Mouse (Mus musculus) kidney, embryonic 15.5 days (tissue): ENCODE results near the gene Espn. TPM values are rescaled to one million over a fixed set of nuclear protein-coding genes. Genes with fewer than 3 reads are reported as not detected.

Experiments used
- ATAC-seq: fragments of 200-750 bp; cut with Nextera tagmentation; replicated peaks from 2 replicates; pipeline ENCODE4 v1.8.0; 2017; ENCODE audit warnings: moderate TSS enrichment; ENCODE audit not compliant: low FRiP score
- H3K27ac ChIP-seq: fragments of 300-500 bp; sonication (generic); 2 replicates; pipeline ENCODE4 v1.5.1; 2015; ENCODE audit warnings: mild to moderate bottlenecking, inconsistent platforms
- H3K27me3 ChIP-seq: fragments of 300-500 bp; sonication (generic); 2 replicates; pipeline ENCODE4 v1.6.1; 2015; ENCODE audit warnings: inconsistent platforms
- H3K36me3 ChIP-seq: fragments of 300-500 bp; sonication (generic); 2 replicates; pipeline ENCODE4 v1.6.1; 2015; ENCODE audit warnings: inconsistent platforms
- H3K4me1 ChIP-seq: fragments of 300-500 bp; sonication (generic); 2 replicates; pipeline ENCODE4 v1.6.1; 2015; ENCODE audit warnings: inconsistent platforms
- H3K4me2 ChIP-seq: fragments of 300-500 bp; sonication (generic); 2 replicates; pipeline ENCODE4 v1.6.1; 2015; ENCODE audit warnings: moderate library complexity, mild to moderate bottlenecking, inconsistent platforms
- H3K4me3 ChIP-seq: fragments of 300-500 bp; sonication (generic); replicated peaks from 2 replicates; pipeline ENCODE4 v1.5.1; 2015; ENCODE audit warnings: mild to moderate bottlenecking, inconsistent platforms
- H3K9ac ChIP-seq: fragments of 300-500 bp; sonication (generic); 2 replicates; pipeline ENCODE4 v1.6.1; 2015; ENCODE audit warnings: mild to moderate bottlenecking, inconsistent platforms
- H3K9me3 ChIP-seq: fragments of 300-500 bp; sonication (generic); replicated peaks from 2 replicates; pipeline ENCODE4 v1.6.1; 2016; ENCODE audit warnings: inconsistent platforms
- WGBS: fragments of 180-500 bp; shearing (Covaris S2); methylation state at CpG from one replicate; pipeline ENCODE4 v1.1.7; 2015; ENCODE audit warnings: mixed read lengths; 5-methylcytosine and 5-hydroxymethylcytosine counted together
- polyA plus RNA-seq: library from polyadenylated mRNA; unstranded; fragments of >200 nt; fragmentation: Nextera tagmentation; extraction: Ambion mirVana; gene quantifications from 2 replicates; pipeline ENCODE4 v1.2.1, GENCODE M21; 2015

Gene Espn
- polyA plus RNA-seq, 1 experiment from 2014 or later: 25.5 TPM

- ATAC-seq: peak; percentile 44; the same call in 1 of the 2 replicates
- H3K9ac ChIP-seq: 0 out of 2 replicates have a peak within 1 kb of the TSS, but pooled peaks have one; percentile 27
- peak within 1 kb of the TSS; percentile 57 for H3K4me2 ChIP-seq
- H3K36me3 ChIP-seq: peaks cover 41% of the 10 kb centered on the region
- no peak within 1 kb of the TSS for H3K27ac ChIP-seq
- peak within 1 kb of the TSS; percentile 23 for H3K4me3 ChIP-seq
- H3K9me3 ChIP-seq: no peaks in the 10 kb centered on the region
- H3K4me1 ChIP-seq: peaks cover 61% of the 10 kb centered on the region
- peaks cover 64% of the 10 kb centered on the region for H3K27me3 ChIP-seq
- WGBS: 3% methylated on average over 30 of the region's 30 CpGs
These were observed 36.1 kb downstream of the Espn start, which contains the start of gene Tnfrsf25 for GRCm38 (mm10) chr4:152115921-152116612. Tnfrsf25 (plus strand) TSS chr4:152115934.

- H3K4me1 ChIP-seq: peaks cover 43% of the 10 kb centered on the region
- no peak overlapping the region for H3K27ac ChIP-seq
- H3K4me3 ChIP-seq: no peak overlapping the region
- H3K36me3 ChIP-seq: peaks cover 60% of the 10 kb centered on the region
- ATAC-seq: no peak
- H3K4me2 ChIP-seq: no peak overlapping the region
- WGBS: 74% methylated on average over 16 of the region's 16 CpGs
- H3K27me3 ChIP-seq: peaks cover 44% of the 10 kb centered on the region
- no peaks in the 10 kb centered on the region for H3K9me3 ChIP-seq
- no peak overlapping the region for H3K9ac ChIP-seq
These were observed 38.1 kb downstream of the Espn start for GRCm38 (mm10) chr4:152114080-152114479.

GRCm38 (mm10) chr4:152112329-152112728, 39.8 kb downstream of the Espn start:
- no peak overlapping the region for H3K9ac ChIP-seq
- H3K27ac ChIP-seq: 0 out of 2 replicates have a peak overlapping the region, but pooled peaks have one; percentile 10
- H3K36me3 ChIP-seq: peaks cover 71% of the 10 kb centered on the region
- H3K27me3 ChIP-seq: peaks cover 27% of the 10 kb centered on the region
- no peaks in the 10 kb centered on the region for H3K9me3 ChIP-seq
- peaks cover 57% of the 10 kb centered on the region for H3K4me1 ChIP-seq
- no peak for ATAC-seq
- WGBS: 57% methylated on average over 9 of the region's 9 CpGs
- no peak overlapping the region for H3K4me2 ChIP-seq
- H3K4me3 ChIP-seq: no peak overlapping the region

GRCm38 (mm10) chr4:152110689-152111088, 41.5 kb downstream of the Espn start:
- no peak for ATAC-seq
- no peak overlapping the region for H3K4me2 ChIP-seq
- H3K9ac ChIP-seq: no peak overlapping the region
- H3K9me3 ChIP-seq: no peaks in the 10 kb centered on the region
- H3K36me3 ChIP-seq: peaks cover 82% of the 10 kb centered on the region
- WGBS: 90% methylated on average over 4 of the region's 4 CpGs
- peaks cover 17% of the 10 kb centered on the region; the same call in 1 of the 2 replicates for H3K27me3 ChIP-seq
- H3K27ac ChIP-seq: no peak overlapping the region
- H3K4me1 ChIP-seq: peaks cover 50% of the 10 kb centered on the region
- H3K4me3 ChIP-seq: no peak overlapping the region

GRCm38 (mm10) chr4:152109509-152109908, 42.7 kb downstream of the Espn start:
- Histone ChIP-seq H3K4me3 (no peak overlapping the region), H3K9ac (no peak overlapping the region), H3K36me3 (peaks cover 84% of the 10 kb centered on the region), H3K27ac (no peak overlapping the region), H3K4me2 (no peak overlapping the region), H3K9me3 (no peaks in the 10 kb centered on the region), H3K4me1 (peaks cover 40% of the 10 kb centered on the region), H3K27me3 (peaks cover 8% of the 10 kb centered on the region; the same call in 1 of the 2 replicates)
- WGBS: 75% methylated on average over 3 of the region's 3 CpGs
- no peak for ATAC-seq

GRCm38 (mm10) chr4:152108673-152109072, 43.5 kb downstream of the Espn start:
- peak overlapping the region; percentile 43 for H3K4me3 ChIP-seq
- H3K4me2 ChIP-seq: peak overlapping the region; percentile 71
- 69% methylated on average over 5 of the region's 5 CpGs for WGBS
- H3K4me1 ChIP-seq: peaks cover 40% of the 10 kb centered on the region
- ATAC-seq: no peak
- H3K27me3 ChIP-seq: no peaks in the 10 kb centered on the region
- H3K9ac ChIP-seq: no peak overlapping the region
- peak overlapping the region; percentile 98 for H3K27ac ChIP-seq
- H3K9me3 ChIP-seq: no peaks in the 10 kb centered on the region
- H3K36me3 ChIP-seq: peaks cover 84% of the 10 kb centered on the region

- Histone ChIP-seq H3K36me3 (peaks cover 84% of the 10 kb centered on the region), H3K4me1 (peaks cover 38% of the 10 kb centered on the region), H3K4me3 (peak overlapping the region; percentile 43), H3K4me2 (peak overlapping the region; percentile 71), H3K27me3 (no peaks in the 10 kb centered on the region), H3K27ac (peak overlapping the region; percentile 98), H3K9ac (peak overlapping the region; percentile 33), H3K9me3 (no peaks in the 10 kb centered on the region)
- ATAC-seq: peak; percentile 93
- WGBS: 16% methylated on average over 30 of the region's 30 CpGs
These were observed 44.1 kb downstream of the Espn start for GRCm38 (mm10) chr4:152107971-152108509.

- H3K27me3 ChIP-seq: no peaks in the 10 kb centered on the region
- peaks cover 84% of the 10 kb centered on the region for H3K36me3 ChIP-seq
- H3K4me2 ChIP-seq: peak overlapping the region; percentile 71
- no peaks in the 10 kb centered on the region for H3K9me3 ChIP-seq
- peak overlapping the region; percentile 43 for H3K4me3 ChIP-seq
- peak; percentile 88 for ATAC-seq
- WGBS: 14% methylated on average over 24 of the region's 24 CpGs
- H3K4me1 ChIP-seq: peaks cover 39% of the 10 kb centered on the region
- H3K27ac ChIP-seq: peak overlapping the region; percentile 98
- H3K9ac ChIP-seq: peak overlapping the region; percentile 33
These were observed 44.7 kb downstream of the Espn start for GRCm38 (mm10) chr4:152107493-152107892.

GRCm38 (mm10) chr4:152106746-152107145, 45.4 kb downstream of the Espn start:
- Histone ChIP-seq H3K36me3 (peaks cover 84% of the 10 kb centered on the region), H3K9ac (no peak overlapping the region), H3K4me1 (peaks cover 40% of the 10 kb centered on the region), H3K4me3 (no peak overlapping the region), H3K9me3 (no peaks in the 10 kb centered on the region), H3K4me2 (no peak overlapping the region), H3K27ac (peak overlapping the region; percentile 98), H3K27me3 (no peaks in the 10 kb centered on the region)
- no peak for ATAC-seq
- WGBS: 63% methylated on average over 9 of the region's 9 CpGs

- no peak for ATAC-seq
- H3K4me3 ChIP-seq: no peak overlapping the region
- H3K36me3 ChIP-seq: peaks cover 48% of the 10 kb centered on the region
- no peak overlapping the region for H3K27ac ChIP-seq
- H3K4me1 ChIP-seq: peaks cover 58% of the 10 kb centered on the region
- no peaks in the 10 kb centered on the region for H3K27me3 ChIP-seq
- 42% methylated on average over 7 of the region's 7 CpGs for WGBS
- H3K9me3 ChIP-seq: no peaks in the 10 kb centered on the region
- H3K4me2 ChIP-seq: no peak overlapping the region
- no peak overlapping the region for H3K9ac ChIP-seq
These were observed 49.1 kb downstream of the Espn start for GRCm38 (mm10) chr4:152103025-152103424.

- no peaks in the 10 kb centered on the region for H3K27me3 ChIP-seq
- WGBS: 93% methylated on average over 16 of the region's 16 CpGs
- H3K36me3 ChIP-seq: peaks cover 46% of the 10 kb centered on the region
- no peak for ATAC-seq
- no peaks in the 10 kb centered on the region for H3K9me3 ChIP-seq
- peaks cover 57% of the 10 kb centered on the region for H3K4me1 ChIP-seq
- H3K4me3 ChIP-seq: no peak overlapping the region
- H3K27ac ChIP-seq: no peak overlapping the region
- no peak overlapping the region for H3K9ac ChIP-seq
- H3K4me2 ChIP-seq: no peak overlapping the region
These were observed 50.2 kb downstream of the Espn start for GRCm38 (mm10) chr4:152101921-152102320.

- ATAC-seq: 0 out of 2 replicates have a peak, but pooled peaks have one; percentile 19
- Histone ChIP-seq H3K4me2 (peak overlapping the region; percentile 7; the same call in 1 of the 2 replicates), H3K9ac (no peak overlapping the region)
These were observed 51.0 kb downstream of the Espn start for GRCm38 (mm10) chr4:152101081-152101653.

More at GRCm38 (mm10) chr4:152101081-152101653, 51.0 kb downstream of the Espn start:
- Histone ChIP-seq H3K27ac (peak overlapping the region; percentile 77), H3K4me1 (peaks cover 62% of the 10 kb centered on the region), H3K4me3 (no peak overlapping the region), H3K9me3 (no peaks in the 10 kb centered on the region), H3K27me3 (no peaks in the 10 kb centered on the region), H3K36me3 (peaks cover 40% of the 10 kb centered on the region)
- 25% methylated on average over 7 of the region's 7 CpGs for WGBS
